Comparison of ENCODE assay signal across 16 mouse cellular contexts in the genomic region with DNA sequence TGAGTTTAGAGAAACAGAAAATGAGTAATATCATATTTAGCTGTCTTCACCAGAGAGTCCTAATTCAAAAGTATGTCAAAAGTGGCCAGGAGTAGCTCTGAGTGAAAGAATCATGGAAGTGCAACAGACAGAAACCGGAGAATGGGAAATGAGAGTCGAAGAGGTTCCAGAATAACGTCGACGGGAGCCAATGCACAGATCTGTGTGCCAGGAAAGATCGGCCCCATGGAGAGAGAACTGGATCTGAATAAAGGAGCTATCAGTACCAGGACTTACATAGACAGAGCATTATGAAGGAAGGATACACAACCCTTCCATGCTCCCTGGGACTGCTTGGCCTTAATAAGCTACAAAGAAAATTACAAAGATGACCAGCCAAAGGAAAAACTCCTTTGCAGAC.
"Had no signal": no experiment of that assay in that cellular context is flagged by ENCODE, and none has a peak within 500 bp of the region (broad histone marks: within the 10 kb centered on the region; RNA-seq: fewer than 3 reads in every experiment).

No protein-coding gene starts in this region.

- H3K27me3 ChIP-seq: lung, embryonic 15.5 days; megakaryocyte, embryonic 14.5 days; midbrain, embryonic 12.5 days; neural tube, embryonic 12.5 days; stomach, embryonic 15.5 days had no signal

- H3K9me3 ChIP-seq: lung, embryonic 15.5 days; stomach, embryonic 15.5 days had no signal

- H3K4me3 ChIP-seq: lung, embryonic 15.5 days; megakaryocyte, embryonic 14.5 days; midbrain, embryonic 12.5 days; neural tube, embryonic 12.5 days; stomach, embryonic 15.5 days had no signal

- H3K4me1 ChIP-seq: lung, embryonic 15.5 days; megakaryocyte, embryonic 14.5 days; midbrain, embryonic 12.5 days; neural tube, embryonic 12.5 days; stomach, embryonic 15.5 days had no signal

- H3K36me3 ChIP-seq: lung, embryonic 15.5 days; midbrain, embryonic 12.5 days; neural tube, embryonic 12.5 days; stomach, embryonic 15.5 days had no signal

- DNase-seq: liver, postnatal 0 days; lung, adult 2 months; lung, postnatal 14 days; lung, postnatal 36 days; midbrain, embryonic 14.5 days; right cerebral cortex, postnatal 14 days; thymus, adult 2 months; thymus, postnatal 25 days; thymus, postnatal 4 days had no signal

- H3K27ac ChIP-seq: lung, embryonic 15.5 days; macrophage; midbrain, embryonic 12.5 days; neural tube, embryonic 12.5 days; stomach, embryonic 15.5 days; stomach, postnatal 0 days had no signal
